Mouse (Mus musculus) forebrain, embryonic 16.5 days (tissue): ENCODE results near the gene Paxx. TPM values are rescaled to one million over a fixed set of nuclear protein-coding genes. Genes with fewer than 3 reads are reported as not detected.

Experiments
- ATAC-seq: fragments of 200-750 bp; cut with Nextera tagmentation; 2 replicates; pipeline ENCODE4 v1.8.0; 2017; ENCODE audit warnings: mild to moderate bottlenecking, moderate library complexity
- H3K27ac ChIP-seq: fragments of 300-500 bp; sonication (generic); 2 replicates; pipeline ENCODE4 v1.5.1; 2014; ENCODE audit warnings: low read length, control low read depth
- H3K27me3 ChIP-seq: fragments of 300-500 bp; sonication (generic); replicated peaks from 2 replicates; pipeline ENCODE4 v1.6.1; 2014; ENCODE audit warnings: low read length; ENCODE audit not compliant: control insufficient read depth, insufficient read depth
- H3K36me3 ChIP-seq: fragments of 300-500 bp; sonication (generic); 2 replicates; pipeline ENCODE4 v1.6.1; 2014; ENCODE audit not compliant: control insufficient read depth, insufficient read depth
- H3K4me1 ChIP-seq: fragments of 300-500 bp; sonication (generic); replicated peaks from 2 replicates; pipeline ENCODE4 v1.6.1; 2014; ENCODE audit warnings: low read length; ENCODE audit not compliant: control insufficient read depth, insufficient read depth
- H3K4me2 ChIP-seq: fragments of 300-500 bp; sonication (generic); 2 replicates; pipeline ENCODE4 v1.6.1; 2014; ENCODE audit warnings: mild to moderate bottlenecking, low read length, control low read depth
- H3K4me3 ChIP-seq: fragments of 300-500 bp; sonication (generic); replicated peaks from 2 replicates; pipeline ENCODE4 v1.5.1; 2014; ENCODE audit warnings: mild to moderate bottlenecking, low read length, control low read depth
- H3K9ac ChIP-seq: fragments of 300-500 bp; sonication (generic); replicated peaks from 2 replicates; pipeline ENCODE4 v1.6.1; 2014; ENCODE audit warnings: low read depth, low read length, control low read depth
- H3K9me3 ChIP-seq: fragments of 300-500 bp; sonication (generic); 2 replicates; pipeline ENCODE4 v1.6.1; 2016; ENCODE audit warnings: low read length; ENCODE audit not compliant: control insufficient read depth
- WGBS: fragments of 180-500 bp; shearing (Covaris S2); extraction: QIAGEN DNeasy Blood & Tissue Kit; methylation state at CpG from one replicate; pipeline ENCODE4 v1.1.7; 2014; 5-methylcytosine and 5-hydroxymethylcytosine counted together
- polyA plus RNA-seq: library from polyadenylated mRNA; unstranded; fragments of >200 nt; fragmentation: Nextera tagmentation; extraction: Ambion mirVana; gene quantifications from 2 replicates; pipeline ENCODE4 v1.2.1, GENCODE M21; 2015

Gene Paxx
- polyA plus RNA-seq, 1 experiment from 2014 or later = 108 TPM

DNA sequence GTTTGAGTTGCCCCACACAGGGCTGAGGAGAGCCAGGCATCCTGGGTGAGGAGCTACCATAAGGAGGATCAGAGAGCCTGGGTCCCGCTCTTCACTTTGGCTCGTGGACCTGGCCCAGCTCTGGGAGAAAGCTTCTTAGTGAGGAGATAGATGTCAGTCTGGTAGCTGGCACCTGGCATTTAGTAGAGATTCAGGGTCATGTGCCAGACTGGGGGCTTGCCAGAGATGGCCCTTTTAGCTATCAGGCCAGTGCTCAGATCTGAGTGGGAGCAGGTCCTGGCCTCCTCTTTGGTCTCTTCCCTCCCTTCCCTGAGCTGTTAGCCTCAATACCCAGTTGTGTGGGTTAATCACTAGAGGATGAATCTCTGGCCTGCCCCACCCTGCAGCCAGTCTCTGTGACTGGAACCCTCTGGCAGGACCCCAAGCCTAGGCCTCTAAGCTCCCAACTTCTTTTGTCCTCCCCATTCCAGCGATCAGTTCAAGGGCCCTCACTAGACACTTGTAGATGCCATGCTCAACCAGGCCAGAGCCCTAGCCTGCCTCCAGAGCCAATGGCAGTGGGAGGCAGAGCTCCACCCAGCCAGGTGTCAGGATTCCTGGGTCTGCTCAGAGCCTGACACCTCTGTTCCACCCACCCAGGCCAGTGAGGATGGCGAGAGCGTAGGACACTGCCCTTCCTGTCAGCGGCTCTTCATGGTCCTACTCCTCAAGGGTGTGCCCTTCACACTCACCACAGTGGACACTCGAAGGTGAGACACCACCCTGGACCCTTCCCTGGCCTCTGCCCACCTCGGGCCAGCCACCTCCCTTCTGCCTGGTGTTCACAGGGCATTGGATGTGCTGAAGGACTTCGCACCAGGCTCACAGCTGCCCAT, 3.6 kb downstream of the Paxx start:
- no peak overlapping the region for H3K4me3 ChIP-seq
- 85% methylated on average over 9 of the region's 9 CpGs for WGBS
- peaks cover 20% of the 10 kb centered on the region for H3K4me1 ChIP-seq

DNA sequence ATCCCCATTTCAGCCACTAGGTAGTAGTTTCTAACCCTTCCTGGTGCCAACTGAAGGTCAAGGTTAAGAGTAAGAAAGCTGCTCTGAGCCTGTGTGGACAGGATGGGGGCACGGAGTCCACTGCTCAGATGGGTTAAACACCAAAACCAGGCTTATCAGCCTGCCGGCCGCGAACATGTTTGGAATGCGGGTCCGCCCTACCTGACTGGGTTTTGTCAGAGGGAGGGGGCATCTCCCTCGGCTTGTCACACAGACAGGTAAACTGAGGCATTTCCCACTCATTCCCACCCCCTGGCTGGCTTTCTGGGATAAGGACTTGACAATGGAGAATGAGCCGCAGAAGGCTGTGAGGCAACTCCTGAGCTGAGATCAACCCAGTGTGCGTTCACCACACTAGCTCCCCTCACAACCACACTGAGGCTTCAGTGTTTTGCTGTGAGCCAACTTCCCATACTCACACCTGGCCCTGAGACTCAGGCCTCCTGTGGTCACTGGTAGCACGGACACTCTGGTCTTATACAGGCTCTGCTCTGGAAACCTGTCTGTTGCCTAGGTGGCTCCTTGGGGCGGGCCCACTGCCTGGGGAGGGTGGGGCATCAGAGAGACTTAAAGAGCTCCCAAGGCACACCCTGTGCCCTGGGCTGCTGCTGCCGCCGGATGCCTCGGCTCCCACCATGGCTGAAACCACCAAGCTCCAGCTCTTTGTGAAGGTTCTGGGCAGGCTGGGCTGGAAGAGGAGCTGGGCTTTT, 4.5 kb downstream of the Paxx start, which contains the start of gene Clic3:
TSS of gene Clic3 (plus strand) at position 634 of the 749 bp plus-strand sequence.
- Histone ChIP-seq H3K4me1 (peaks cover 20% of the 10 kb centered on the region), H3K9ac (no peak within 1 kb of the TSS), H3K4me2 (no peak within 1 kb of the TSS), H3K36me3 (peaks cover 4% of the 10 kb centered on the region; the same call in 1 of the 2 replicates), H3K9me3 (no peaks in the 10 kb centered on the region), H3K27ac (no peak within 1 kb of the TSS), H3K4me3 (no peak within 1 kb of the TSS), H3K27me3 (no peaks in the 10 kb centered on the region)
- no peak for ATAC-seq
- 64% methylated on average over 14 of the region's 14 CpGs for WGBS

More for the DNA sequence above, 3.6 kb downstream of the Paxx start:
- Histone ChIP-seq H3K27me3 (no peaks in the 10 kb centered on the region), H3K36me3 (peaks cover 4% of the 10 kb centered on the region; the same call in 1 of the 2 replicates), H3K27ac (no peak overlapping the region), H3K9me3 (no peaks in the 10 kb centered on the region), H3K4me2 (no peak overlapping the region), H3K9ac (no peak overlapping the region)
- ATAC-seq = no peak

DNA sequence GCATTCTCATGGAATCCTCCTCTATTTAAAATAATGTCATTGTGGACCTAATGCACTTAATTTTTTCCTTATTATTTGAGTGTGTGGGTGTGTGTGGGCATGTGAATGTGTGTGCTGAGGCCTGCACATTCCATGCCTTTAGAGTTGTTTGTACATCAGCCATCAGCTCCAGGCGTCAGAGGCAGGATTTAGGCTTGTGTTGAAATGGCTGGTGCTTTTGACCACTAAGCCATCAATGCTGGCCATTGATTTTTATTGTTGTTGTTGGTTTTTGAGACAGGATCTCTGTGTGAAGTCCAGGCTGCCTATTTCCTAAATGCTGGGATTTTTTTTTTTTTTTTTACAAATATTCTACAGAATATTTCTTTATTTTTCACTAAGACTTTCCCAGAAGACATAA, 7.9 kb downstream of the Paxx start:
- H3K4me2 ChIP-seq = no peak overlapping the region
- no peak overlapping the region for H3K4me3 ChIP-seq
- whole genome bisulfite sequencing = 31% methylated on average over 1 of the region's 1 CpGs
- H3K27me3 ChIP-seq = no peaks in the 10 kb centered on the region
- no peak overlapping the region for H3K9ac ChIP-seq
- no peaks in the 10 kb centered on the region for H3K4me1 ChIP-seq
- peaks cover under 1% of the 10 kb centered on the region; the same call in 1 of the 2 replicates for H3K36me3 ChIP-seq
- H3K9me3 ChIP-seq = no peaks in the 10 kb centered on the region
- H3K27ac ChIP-seq = no peak overlapping the region
- no peak for ATAC-seq

DNA sequence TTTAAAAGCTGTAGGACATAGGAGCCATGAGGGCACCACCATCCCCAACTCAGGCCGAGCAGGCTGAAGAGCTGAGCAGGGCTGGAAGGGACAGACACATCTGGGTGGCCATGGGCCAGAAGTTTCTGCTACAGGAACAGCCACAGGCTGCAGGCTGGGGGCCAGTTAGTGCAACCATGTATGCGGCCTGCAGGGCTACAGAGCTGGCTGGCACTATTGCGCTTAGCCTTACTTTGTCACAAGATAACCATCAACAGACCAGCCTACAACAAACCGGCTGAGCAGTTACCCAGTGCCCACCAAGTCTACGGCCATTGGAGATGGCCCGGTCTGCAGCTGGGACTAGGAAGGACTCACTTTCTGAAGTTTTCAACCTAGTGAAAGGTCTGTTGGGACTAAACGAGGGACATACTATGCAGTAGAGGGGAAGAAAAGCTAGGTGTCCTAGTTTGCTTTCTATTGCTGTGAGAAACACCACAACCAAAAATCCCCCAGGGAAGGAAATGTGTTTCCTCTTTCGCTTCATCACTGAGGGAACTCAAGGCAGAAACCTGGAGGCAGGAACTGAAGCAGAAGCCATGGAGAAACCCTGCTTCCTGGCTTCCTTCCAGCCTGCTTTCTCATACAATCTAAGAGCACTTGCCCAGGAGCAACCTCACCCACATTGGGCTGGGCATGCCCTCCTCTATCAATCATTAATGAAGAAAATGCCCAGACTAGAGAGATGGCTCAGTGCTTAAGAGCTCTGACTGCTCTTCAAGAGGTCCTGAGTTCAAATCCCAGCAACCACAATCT, 9.8 kb downstream of the Paxx start:
- no peak overlapping the region for H3K4me2 ChIP-seq
- no peaks in the 10 kb centered on the region for H3K36me3 ChIP-seq
- ATAC-seq = no peak
- H3K9ac ChIP-seq = no peak overlapping the region
- no peaks in the 10 kb centered on the region for H3K27me3 ChIP-seq
- no peaks in the 10 kb centered on the region for H3K9me3 ChIP-seq
- H3K27ac ChIP-seq = no peak overlapping the region
- WGBS = 92% methylated on average over 8 of the region's 8 CpGs
- no peaks in the 10 kb centered on the region for H3K4me1 ChIP-seq
- H3K4me3 ChIP-seq = no peak overlapping the region

DNA sequence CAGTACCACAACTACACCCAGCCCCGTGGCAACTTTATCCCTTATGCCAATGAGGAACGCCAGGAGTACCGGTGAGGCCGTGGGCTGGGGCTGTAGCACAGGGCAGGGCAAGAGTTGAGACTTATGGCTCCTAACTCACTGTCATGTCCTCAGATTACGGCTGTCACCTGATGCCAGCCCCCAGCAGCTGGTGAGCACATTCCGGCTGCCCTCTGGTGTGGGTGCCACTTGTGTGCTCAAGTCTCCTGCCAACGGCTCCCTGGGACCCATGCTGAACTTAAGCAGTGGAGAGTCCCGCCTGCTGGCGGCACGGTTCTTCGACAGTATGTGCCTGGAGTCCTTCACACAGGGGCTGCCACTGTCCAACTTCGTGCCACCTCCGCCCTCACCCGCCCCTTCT, 18.2 kb downstream of the Paxx start:
- H3K4me1 ChIP-seq = no peaks in the 10 kb centered on the region
- ATAC-seq = no peak
- H3K4me2 ChIP-seq = no peak overlapping the region
- H3K9me3 ChIP-seq = no peaks in the 10 kb centered on the region
- H3K27me3 ChIP-seq = no peaks in the 10 kb centered on the region
- no peak overlapping the region for H3K27ac ChIP-seq
- WGBS = 93% methylated on average over 14 of the region's 14 CpGs
- no peak overlapping the region for H3K4me3 ChIP-seq
- no peak overlapping the region for H3K9ac ChIP-seq
- peaks cover 26% of the 10 kb centered on the region for H3K36me3 ChIP-seq

DNA sequence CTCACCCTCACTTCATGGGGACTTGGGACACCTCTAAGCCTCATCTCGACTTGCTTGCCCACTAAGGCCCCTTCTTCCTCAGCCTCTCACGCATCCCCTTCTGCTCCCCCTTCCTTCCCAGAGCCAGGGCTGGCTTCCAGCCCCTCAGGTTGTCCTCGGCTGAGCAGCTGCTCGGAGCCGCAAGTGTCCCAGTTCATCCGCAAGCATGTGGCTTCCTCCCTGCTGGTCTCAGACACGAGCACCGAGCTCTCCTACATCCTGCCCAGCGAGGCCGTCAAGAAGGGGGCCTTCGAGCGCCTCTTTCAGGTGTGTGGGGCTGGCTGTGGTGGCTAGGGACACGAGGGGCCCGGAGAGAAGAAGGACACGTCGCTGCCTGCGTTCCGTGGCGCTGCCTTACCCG, 19.8 kb downstream of the Paxx start:
- Histone ChIP-seq H3K4me1 (no peaks in the 10 kb centered on the region), H3K9ac (no peak overlapping the region), H3K36me3 (peaks cover 26% of the 10 kb centered on the region), H3K27me3 (no peaks in the 10 kb centered on the region), H3K4me2 (no peak overlapping the region), H3K9me3 (no peaks in the 10 kb centered on the region), H3K27ac (no peak overlapping the region), H3K4me3 (no peak overlapping the region)
- no peak for ATAC-seq
- WGBS = 89% methylated on average over 20 of the region's 20 CpGs

DNA sequence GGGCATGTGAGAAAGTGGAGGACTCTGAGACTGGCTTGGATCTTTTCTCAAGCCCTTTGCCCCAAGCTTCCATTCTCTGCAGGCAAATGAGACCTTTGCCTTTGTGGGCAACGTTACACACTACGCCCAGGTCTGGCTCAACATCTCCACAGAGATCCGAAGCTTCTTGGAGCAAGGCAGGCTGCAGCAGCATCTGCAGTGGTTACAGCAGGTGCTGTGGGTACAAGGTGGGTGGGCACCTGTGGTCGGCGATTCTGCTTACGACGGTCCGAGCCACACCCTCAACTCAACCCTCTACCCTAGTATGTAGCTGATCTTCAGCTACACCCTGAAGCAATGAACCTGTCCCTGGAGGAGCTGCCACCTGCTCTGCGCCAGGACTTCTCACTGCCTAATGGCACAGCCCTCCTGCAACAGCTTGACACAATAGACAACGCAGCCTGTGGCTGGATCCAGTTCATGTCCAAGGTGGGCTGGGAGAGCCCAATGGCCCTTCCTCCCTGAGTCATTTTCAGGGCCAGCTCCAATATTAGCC, 24.5 kb downstream of the Paxx start:
- H3K4me2 ChIP-seq = no peak overlapping the region
- H3K4me1 ChIP-seq = peaks cover under 1% of the 10 kb centered on the region; the same call in 1 of the 2 replicates
- no peak overlapping the region for H3K4me3 ChIP-seq
- H3K36me3 ChIP-seq = peaks cover 4% of the 10 kb centered on the region
- WGBS = 95% methylated on average over 10 of the region's 10 CpGs
- H3K9me3 ChIP-seq = no peaks in the 10 kb centered on the region
- H3K9ac ChIP-seq = no peak overlapping the region
- no peaks in the 10 kb centered on the region for H3K27me3 ChIP-seq
- no peak for ATAC-seq
- H3K27ac ChIP-seq = no peak overlapping the region

DNA sequence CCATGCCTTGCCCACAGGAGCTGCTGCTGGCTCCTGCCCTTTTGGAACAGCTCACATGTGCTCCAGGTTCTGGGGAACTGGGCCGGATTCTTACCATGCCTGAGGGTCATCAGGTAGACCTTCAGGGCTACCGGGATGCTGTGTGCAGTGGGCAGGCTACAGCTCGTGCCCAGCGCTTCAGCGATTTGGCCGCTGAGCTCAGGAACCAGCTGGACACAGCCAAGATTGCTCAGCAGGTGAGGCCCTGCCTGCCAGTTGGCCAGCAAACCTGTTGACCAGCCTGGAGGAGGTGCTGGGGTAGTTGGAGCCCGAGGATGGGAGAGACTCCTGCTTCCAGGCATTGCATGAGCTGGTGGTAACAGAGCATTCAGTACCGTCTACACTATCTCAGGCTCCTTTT, 26.6 kb downstream of the Paxx start:
- H3K27me3 ChIP-seq = no peaks in the 10 kb centered on the region
- WGBS = 93% methylated on average over 8 of the region's 8 CpGs
- peaks cover 20% of the 10 kb centered on the region for H3K4me1 ChIP-seq
- H3K36me3 ChIP-seq = peaks cover 4% of the 10 kb centered on the region
- ATAC-seq = no peak
- H3K4me3 ChIP-seq = no peak overlapping the region
- H3K9me3 ChIP-seq = no peaks in the 10 kb centered on the region
- no peak overlapping the region for H3K4me2 ChIP-seq
- H3K9ac ChIP-seq = no peak overlapping the region
- no peak overlapping the region for H3K27ac ChIP-seq
